Mouse (Mus musculus): ENCODE results near the gene Oaf. TPM values are rescaled to one million over a fixed set of nuclear protein-coding genes. Genes with fewer than 3 reads are reported as not detected.

Oaf gene
- 88.5 and 88.9 TPM in 2 replicates for polyA plus RNA-seq (2014; fragmentation: Nextera tagmentation; extraction: Ambion mirVana)

- peak within 1 kb of the TSS; percentile 88 for H3K27ac ChIP-seq (ENCODE audit: low read depth, low read length)
- peak within 1 kb of the TSS; percentile 85 for H3K4me2 ChIP-seq (replicated peaks; ENCODE audit: low read depth, low read length)
- H3K4me3 ChIP-seq (ENCODE audit: low read length), result peak within 1 kb of the TSS; percentile 90
- peaks cover 3% of the 10 kb centered on the region; the same call in 1 of the 2 replicates for H3K36me3 ChIP-seq (ENCODE audit: control insufficient read depth, insufficient read depth, low read length)
- peaks cover 31% of the 10 kb centered on the region for H3K4me1 ChIP-seq (ENCODE audit: control insufficient read depth, insufficient read depth, low read length)
- H3K9ac ChIP-seq (ENCODE audit: low read depth, low read length), result peak within 1 kb of the TSS; percentile 83
- no peaks in the 10 kb centered on the region for H3K9me3 ChIP-seq (ENCODE audit: control insufficient read depth, low read length)
- WGBS, result 1% methylated on average over 44 of the region's 44 CpGs
- H3K27me3 ChIP-seq (ENCODE audit: control insufficient read depth, insufficient read depth, low read length), result no peaks in the 10 kb centered on the region
- peak; percentile 93 for ATAC-seq (ENCODE audit: low FRiP score, low TSS enrichment)
Observed at GRCm38 (mm10) chr9:43239712-43240593, at the start of gene Oaf. Gene Oaf (minus strand): TSS chr9:43239911.

GRCm38 (mm10) chr9:43286870-43287269 is 47.2 kb upstream of the Oaf start:
- Histone ChIP-seq H3K9me3 (ENCODE audit: control insufficient read depth, low read length) (no peaks in the 10 kb centered on the region), H3K27ac (ENCODE audit: low read depth, low read length) (no peak overlapping the region), H3K27me3 (ENCODE audit: control insufficient read depth, insufficient read depth, low read length) (no peaks in the 10 kb centered on the region), H3K4me3 (ENCODE audit: low read length) (no peak overlapping the region), H3K36me3 (ENCODE audit: control insufficient read depth, insufficient read depth, low read length) (no peaks in the 10 kb centered on the region), H3K9ac (ENCODE audit: low read depth, low read length) (peak overlapping the region; percentile 50; the same call in 1 of the 2 replicates), H3K4me1 (ENCODE audit: control insufficient read depth, insufficient read depth, low read length) (no peaks in the 10 kb centered on the region; the same call in 1 of the 2 replicates), H3K4me2 (replicated peaks; ENCODE audit: low read depth, low read length) (peak overlapping the region; percentile 39)
- 1% methylated on average over 20 of the region's 20 CpGs for WGBS
- ATAC-seq (ENCODE audit: low FRiP score, low TSS enrichment), result peak; percentile 65; the same call in 1 of the 2 replicates

- no peaks in the 10 kb centered on the region; the same call in 1 of the 2 replicates for H3K4me1 ChIP-seq (ENCODE audit: control insufficient read depth, insufficient read depth, low read length)
Observed at GRCm38 (mm10) chr9:43285281-43285680, 45.6 kb upstream of the Oaf start.

GRCm38 (mm10) chr9:43284284-43284683 is 44.6 kb upstream of the Oaf start:
- Histone ChIP-seq H3K27ac (ENCODE audit: low read depth, low read length) (no peak overlapping the region), H3K27me3 (ENCODE audit: control insufficient read depth, insufficient read depth, low read length) (no peaks in the 10 kb centered on the region), H3K36me3 (ENCODE audit: control insufficient read depth, insufficient read depth, low read length) (no peaks in the 10 kb centered on the region), H3K4me3 (ENCODE audit: low read length) (no peak overlapping the region), H3K9ac (ENCODE audit: low read depth, low read length) (peak overlapping the region; percentile 29; the same call in 1 of the 2 replicates), H3K4me1 (ENCODE audit: control insufficient read depth, insufficient read depth, low read length) (no peaks in the 10 kb centered on the region; the same call in 1 of the 2 replicates), H3K9me3 (ENCODE audit: control insufficient read depth, low read length) (no peaks in the 10 kb centered on the region), H3K4me2 (replicated peaks; ENCODE audit: low read depth, low read length) (no peak overlapping the region)
- ATAC-seq (ENCODE audit: low FRiP score, low TSS enrichment), result peak; percentile 86
- WGBS, result 5% methylated on average over 6 of the region's 6 CpGs

More at GRCm38 (mm10) chr9:43285281-43285680, 45.6 kb upstream of the Oaf start:
- no peak for ATAC-seq (ENCODE audit: low FRiP score, low TSS enrichment)
- no peaks in the 10 kb centered on the region for H3K36me3 ChIP-seq (ENCODE audit: control insufficient read depth, insufficient read depth, low read length)
- 84% methylated on average over 4 of the region's 4 CpGs for WGBS
- no peak overlapping the region for H3K9ac ChIP-seq (ENCODE audit: low read depth, low read length)
- H3K9me3 ChIP-seq (ENCODE audit: control insufficient read depth, low read length), result no peaks in the 10 kb centered on the region
- no peak overlapping the region for H3K4me3 ChIP-seq (ENCODE audit: low read length)
- no peaks in the 10 kb centered on the region for H3K27me3 ChIP-seq (ENCODE audit: control insufficient read depth, insufficient read depth, low read length)
- H3K4me2 ChIP-seq (replicated peaks; ENCODE audit: low read depth, low read length), result no peak overlapping the region
- no peak overlapping the region for H3K27ac ChIP-seq (ENCODE audit: low read depth, low read length)

- no peak overlapping the region for H3K4me2 ChIP-seq (replicated peaks; ENCODE audit: low read depth, low read length)
- no peak for ATAC-seq (ENCODE audit: low FRiP score, low TSS enrichment)
- H3K36me3 ChIP-seq (ENCODE audit: control insufficient read depth, insufficient read depth, low read length), result no peaks in the 10 kb centered on the region
- H3K9me3 ChIP-seq (ENCODE audit: control insufficient read depth, low read length), result no peaks in the 10 kb centered on the region
- no peak overlapping the region for H3K9ac ChIP-seq (ENCODE audit: low read depth, low read length)
- 88% methylated on average over 9 of the region's 9 CpGs for WGBS
- H3K27ac ChIP-seq (ENCODE audit: low read depth, low read length), result no peak overlapping the region
- H3K4me1 ChIP-seq (ENCODE audit: control insufficient read depth, insufficient read depth, low read length), result peaks cover 10% of the 10 kb centered on the region; the same call in 1 of the 2 replicates
- H3K27me3 ChIP-seq (ENCODE audit: control insufficient read depth, insufficient read depth, low read length), result peaks cover 6% of the 10 kb centered on the region
- no peak overlapping the region for H3K4me3 ChIP-seq (ENCODE audit: low read length)
Observed at GRCm38 (mm10) chr9:43273735-43274134, 34.0 kb upstream of the Oaf start.

- no peak overlapping the region for H3K4me2 ChIP-seq (replicated peaks; ENCODE audit: low read depth, low read length)
- 0 out of 2 replicates have a peak, but pooled peaks have one; percentile 16 for ATAC-seq (ENCODE audit: low FRiP score, low TSS enrichment)
- H3K36me3 ChIP-seq (ENCODE audit: control insufficient read depth, insufficient read depth, low read length), result no peaks in the 10 kb centered on the region
- peaks cover 6% of the 10 kb centered on the region for H3K27me3 ChIP-seq (ENCODE audit: control insufficient read depth, insufficient read depth, low read length)
- H3K9ac ChIP-seq (ENCODE audit: low read depth, low read length), result no peak overlapping the region
- H3K4me1 ChIP-seq (ENCODE audit: control insufficient read depth, insufficient read depth, low read length), result peaks cover 10% of the 10 kb centered on the region; the same call in 1 of the 2 replicates
- H3K27ac ChIP-seq (ENCODE audit: low read depth, low read length), result no peak overlapping the region
- no peaks in the 10 kb centered on the region for H3K9me3 ChIP-seq (ENCODE audit: control insufficient read depth, low read length)
- 58% methylated on average over 14 of the region's 14 CpGs for WGBS
- no peak overlapping the region for H3K4me3 ChIP-seq (ENCODE audit: low read length)
Observed at GRCm38 (mm10) chr9:43271761-43272518, 32.2 kb upstream of the Oaf start.

- Histone ChIP-seq H3K4me3 (ENCODE audit: low read length) (peak overlapping the region; percentile 25), H3K4me1 (ENCODE audit: control insufficient read depth, insufficient read depth, low read length) (peaks cover 10% of the 10 kb centered on the region; the same call in 1 of the 2 replicates), H3K36me3 (ENCODE audit: control insufficient read depth, insufficient read depth, low read length) (no peaks in the 10 kb centered on the region), H3K9me3 (ENCODE audit: control insufficient read depth, low read length) (no peaks in the 10 kb centered on the region), H3K27me3 (ENCODE audit: control insufficient read depth, insufficient read depth, low read length) (peaks cover 6% of the 10 kb centered on the region), H3K4me2 (replicated peaks; ENCODE audit: low read depth, low read length) (peak overlapping the region; percentile 41), H3K27ac (ENCODE audit: low read depth, low read length) (no peak overlapping the region; the same call in 1 of the 2 replicates), H3K9ac (ENCODE audit: low read depth, low read length) (peak overlapping the region; percentile 31; the same call in 1 of the 2 replicates)
- 4% methylated on average over 17 of the region's 17 CpGs for whole genome bisulfite sequencing
- peak; percentile 69 for ATAC-seq (ENCODE audit: low FRiP score, low TSS enrichment)
Observed at GRCm38 (mm10) chr9:43270723-43271252, 31.1 kb upstream of the Oaf start.

- WGBS, result 30% methylated on average over 8 of the region's 8 CpGs
- H3K9ac ChIP-seq (ENCODE audit: low read depth, low read length), result no peak overlapping the region
- peaks cover 6% of the 10 kb centered on the region for H3K27me3 ChIP-seq (ENCODE audit: control insufficient read depth, insufficient read depth, low read length)
- H3K4me2 ChIP-seq (replicated peaks; ENCODE audit: low read depth, low read length), result no peak overlapping the region
- H3K4me3 ChIP-seq (ENCODE audit: low read length), result no peak overlapping the region
- no peak for ATAC-seq (ENCODE audit: low FRiP score, low TSS enrichment)
- H3K9me3 ChIP-seq (ENCODE audit: control insufficient read depth, low read length), result no peaks in the 10 kb centered on the region
- H3K27ac ChIP-seq (ENCODE audit: low read depth, low read length), result no peak overlapping the region
- no peaks in the 10 kb centered on the region for H3K36me3 ChIP-seq (ENCODE audit: control insufficient read depth, insufficient read depth, low read length)
- peaks cover 16% of the 10 kb centered on the region for H3K4me1 ChIP-seq (ENCODE audit: control insufficient read depth, insufficient read depth, low read length)
Observed at GRCm38 (mm10) chr9:43269166-43269565, 29.5 kb upstream of the Oaf start.
